Mouse (Mus musculus) left cerebral cortex, adult 9 months (tissue): ENCODE measurements at regions not wholly inside any gene's neighbourhood (a gene's known extent, or its start where the extent isn't known, plus 50 kb on each side); places are given as distances from the start of the nearest gene placed in this dataset.

ENCODE experiments used
- DNase-seq, 2 experiments: peaks; one replicate each; pipeline ENCODE4 v3.0.0; 2022; ENCODE audit warnings: low spot score in 2 of 2

GRCm38 (mm10) chr19:21527391-21527790 is 54.1 kb upstream of the Gda start:
- DNase-seq, result no peak

GRCm38 (mm10) chr19:21525808-21526207 is 52.6 kb upstream of the Gda start:
- DNase-seq, result peak; percentile 79 to 93
